Mouse (Mus musculus) bone marrow macrophage, adult 2 months (primary cell): ENCODE data around the gene Col9a1.

ENCODE experiments used
- CTCF ChIP-seq: IDR thresholded peaks from 2 replicates; pipeline ENCODE4 v1.5.1; 2012; ENCODE audit warnings: low read depth, mild to moderate bottlenecking, low read length, moderate library complexity
- POLR2A ChIP-seq: IDR thresholded peaks from 2 replicates; pipeline ENCODE4 v1.6.1; 2012; ENCODE audit warnings: mild to moderate bottlenecking, low read depth, low read length, borderline replicate concordance

GRCm38 (mm10) chr1:24133853-24134252 is 43.6 kb upstream of the Col9a1 start:
- TF ChIP-seq POLR2A: no peak
- TF ChIP-seq CTCF: no peak
